Mouse (Mus musculus): ENCODE results near the gene Pdia3.

GRCm38 (mm10) chr2:121445117-121445516 is 31.5 kb downstream of the Pdia3 start:
- TF ChIP-seq CTCF (conservative IDR thresholded peaks at IDR 0.05; ENCODE audit: insufficient read depth, insufficient read length, low read depth, low read length): no peak
- no peak for TF ChIP-seq POLR2A (IDR thresholded peaks at IDR 0.05; ENCODE audit: low read depth, low read length)

Data from kidney, adult 2 months (tissue).